Mouse (Mus musculus) gastrocnemius, postnatal 10 days (tissue): ENCODE data around the gene Ndufa12. TPM values are rescaled to one million over a fixed set of nuclear protein-coding genes. Genes with fewer than 3 reads are reported as not detected.

Experiments used
- DNase-seq: peaks from one replicate; pipeline ENCODE4 v3.0.0; 2021; ENCODE audit warnings: mixed read lengths
- long read RNA-seq, 2 experiments: library from polyadenylated mRNA; stranded (forward); transcript quantifications; one replicate each; pipeline ENCODE4 v2.0.0; 2021
- total RNA-seq, 2 experiments: library from RNA; stranded (reverse); gene quantifications; 2 replicates each; pipeline ENCODE4 v1.2.3; 2021

Ndufa12 gene
- total RNA-seq, result 100 to 1,000 TPM; 515 to 526 TPM
- long read RNA-seq, experiment 1, transcript Ndufa12-201 (4 exons, 1,110 nt), result major isoform, 230 of 236 reads
- long read RNA-seq, experiment 1, partial matches to known transcripts, result 2 of 236 reads
- long read RNA-seq, experiment 1, other reads (novel, unspliced or antisense), result 4 of 236 reads
- long read RNA-seq, experiment 2, transcript Ndufa12-201 (4 exons, 1,110 nt), result major isoform, 212 of 220 reads
- long read RNA-seq, experiment 2, partial matches to known transcripts, result 5 of 220 reads
- long read RNA-seq, experiment 2, other reads (novel, unspliced or antisense), result 3 of 220 reads

- DNase-seq, result peak; percentile 93
These were observed at the start of gene Ndufa12 for GRCm38 (mm10) chr10:94198482-94199405. Ndufa12 (plus strand) TSS chr10:94198720.

- no peak for DNase-seq
These were observed 47.0 kb upstream of the Ndufa12 start for GRCm38 (mm10) chr10:94151488-94151887.

- DNase-seq, result no peak
These were observed 44.7 kb upstream of the Ndufa12 start for GRCm38 (mm10) chr10:94153841-94154240.

- no peak for DNase-seq
These were observed 39.6 kb upstream of the Ndufa12 start for GRCm38 (mm10) chr10:94158962-94159361.

GRCm38 (mm10) chr10:94159406-94159805 is 39.1 kb upstream of the Ndufa12 start:
- DNase-seq, result no peak

- no peak for DNase-seq
These were observed 37.3 kb upstream of the Ndufa12 start for GRCm38 (mm10) chr10:94161051-94161765.

GRCm38 (mm10) chr10:94162031-94162430 is 36.5 kb upstream of the Ndufa12 start:
- DNase-seq, result no peak

- no peak for DNase-seq
These were observed 34.2 kb upstream of the Ndufa12 start for GRCm38 (mm10) chr10:94164104-94164845.

- no peak for DNase-seq
These were observed 33.1 kb upstream of the Ndufa12 start for GRCm38 (mm10) chr10:94165426-94165825.

GRCm38 (mm10) chr10:94167051-94167750 is 31.3 kb upstream of the Ndufa12 start:
- DNase-seq, result no peak

- no peak for DNase-seq
These were observed 26.9 kb upstream of the Ndufa12 start for GRCm38 (mm10) chr10:94171440-94172130.

GRCm38 (mm10) chr10:94172137-94172536 is 26.4 kb upstream of the Ndufa12 start:
- no peak for DNase-seq

- no peak for DNase-seq
These were observed 25.8 kb upstream of the Ndufa12 start for GRCm38 (mm10) chr10:94172706-94173105.

GRCm38 (mm10) chr10:94174652-94175051 is 23.9 kb upstream of the Ndufa12 start:
- no peak for DNase-seq

- DNase-seq, result no peak
These were observed 15.3 kb upstream of the Ndufa12 start for GRCm38 (mm10) chr10:94183199-94183598.

- DNase-seq, result no peak
These were observed 6.5 kb downstream of the Ndufa12 start for GRCm38 (mm10) chr10:94204973-94205372.

GRCm38 (mm10) chr10:94210718-94211618 is 12.4 kb downstream of the Ndufa12 start:
- DNase-seq, result no peak

- DNase-seq, result no peak
These were observed 13.2 kb downstream of the Ndufa12 start for GRCm38 (mm10) chr10:94211725-94212124.

- DNase-seq, result no peak
These were observed 26.7 kb downstream of the Ndufa12 start for GRCm38 (mm10) chr10:94225026-94225750.
